In the genomic region with DNA sequence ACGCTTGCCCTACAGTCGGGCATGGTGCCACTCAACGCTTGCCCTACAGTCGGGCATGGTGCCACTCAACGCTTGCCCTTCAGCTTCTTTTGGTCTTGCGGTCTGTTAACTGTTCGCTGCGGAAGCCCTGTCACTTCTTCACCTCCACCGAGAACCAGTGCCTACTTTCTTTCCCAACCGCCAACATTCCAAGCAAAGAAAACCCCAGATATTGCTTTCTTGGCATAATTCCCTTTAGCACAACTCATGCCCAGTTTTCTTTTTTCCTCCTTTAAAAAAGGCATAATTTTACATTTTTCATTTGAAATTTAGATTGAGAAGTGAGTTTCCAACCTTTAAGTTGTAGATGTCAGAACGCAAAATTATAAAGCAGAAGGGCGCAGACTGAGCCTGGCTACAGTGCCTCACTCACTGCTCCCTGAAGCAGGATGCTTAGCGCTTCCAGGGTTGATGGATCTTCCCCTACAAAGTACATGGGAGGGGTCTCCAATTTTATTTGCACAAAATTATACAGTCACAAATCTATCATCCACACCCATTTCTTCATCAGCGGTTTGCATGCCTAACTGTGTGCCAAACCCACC, we compare ENCODE assay signal across 23 mouse cellular contexts. TPM values are rescaled to one million over a fixed set of nuclear protein-coding genes. Genes with fewer than 3 reads are reported as not detected.
DNase-seq lines count a peak whose midpoint lies in the region; ATAC-seq and TF ChIP-seq lines count a peak whose summit lies in the region.
"Had no signal": no experiment of that assay in that cellular context is flagged by ENCODE, and none has a peak within 500 bp of the region (broad histone marks: within the 10 kb centered on the region; RNA-seq: fewer than 3 reads in every experiment).

No protein-coding gene starts in this region.

- no peak overlapping the region for H3K4me2 ChIP-seq in forebrain, embryonic 15.5 days (replicated peaks)
- no peak overlapping the region for H3K4me2 ChIP-seq in forebrain, embryonic 12.5 days
- H3K4me2 ChIP-seq in forebrain, embryonic 16.5 days (ENCODE audit: low read length), result no peak overlapping the region
- no peak overlapping the region for H3K4me2 ChIP-seq in forebrain, embryonic 11.5 days (ENCODE audit: low read depth, low read length, severe bottlenecking)
- H3K4me2 ChIP-seq in forebrain, postnatal 0 days (ENCODE audit: low read depth), result no peak overlapping the region

- 83% methylated on average over 14 of the region's 14 CpGs for WGBS in forebrain, embryonic 15.5 days
- WGBS in forebrain, embryonic 12.5 days, result 94% methylated on average over 14 of the region's 14 CpGs
- WGBS in forebrain, embryonic 16.5 days, result 84% methylated on average over 14 of the region's 14 CpGs
- 94% methylated on average over 14 of the region's 14 CpGs for WGBS in forebrain, embryonic 11.5 days
- WGBS in forebrain, postnatal 0 days, result 62% methylated on average over 14 of the region's 14 CpGs
- WGBS in forebrain, embryonic 10.5 days, result 96% methylated on average over 14 of the region's 14 CpGs

- H3K9me3 ChIP-seq in forebrain, embryonic 15.5 days, result no peaks in the 10 kb centered on the region
- no peaks in the 10 kb centered on the region for H3K9me3 ChIP-seq in forebrain, embryonic 12.5 days
- no peaks in the 10 kb centered on the region for H3K9me3 ChIP-seq in forebrain, embryonic 16.5 days (ENCODE audit: control insufficient read depth, low read length)
- H3K9me3 ChIP-seq in forebrain, embryonic 11.5 days (ENCODE audit: control insufficient read depth, low read length), result no peaks in the 10 kb centered on the region
- no peaks in the 10 kb centered on the region for H3K9me3 ChIP-seq in forebrain, postnatal 0 days (ENCODE audit: low read length)
- H3K9me3 ChIP-seq in forebrain, embryonic 10.5 days, result no peaks in the 10 kb centered on the region
- H3K9me3 ChIP-seq: G1E had no signal

- H3K27me3 ChIP-seq in forebrain, embryonic 15.5 days, result no peaks in the 10 kb centered on the region
- no peaks in the 10 kb centered on the region for H3K27me3 ChIP-seq in forebrain, embryonic 12.5 days
- no peaks in the 10 kb centered on the region for H3K27me3 ChIP-seq in forebrain, embryonic 16.5 days (replicated peaks; ENCODE audit: control insufficient read depth, insufficient read depth, low read length)
- no peaks in the 10 kb centered on the region for H3K27me3 ChIP-seq in forebrain, embryonic 11.5 days (ENCODE audit: control insufficient read depth, insufficient read depth, low read length)
- no peaks in the 10 kb centered on the region for H3K27me3 ChIP-seq in forebrain, postnatal 0 days (ENCODE audit: insufficient read depth, low read length)
- H3K27me3 ChIP-seq in forebrain, embryonic 10.5 days (ENCODE audit: poor library complexity, severe bottlenecking), result peaks cover 3% of the 10 kb centered on the region; the same call in 1 of the 2 replicates
- H3K27me3 ChIP-seq: CH12.LX, Patski had no signal

- no peak for ATAC-seq in forebrain, embryonic 15.5 days (replicated peaks)
- no peak for ATAC-seq in forebrain, embryonic 12.5 days (ENCODE audit: low FRiP score)
- peak; percentile 65 for ATAC-seq in forebrain, embryonic 16.5 days
- no peak for ATAC-seq in forebrain, embryonic 11.5 days (replicated peaks; ENCODE audit: low FRiP score)
- ATAC-seq in forebrain, postnatal 0 days, result peak; percentile 80
- peak; percentile 75 for ATAC-seq in frontal cortex, adult (ENCODE audit: low TSS enrichment)
- ATAC-seq: activated CD4-positive, CD25-positive, alpha-beta regulatory T cell, adult 4 months; CD4-positive, CD25-positive, alpha-beta regulatory T cell, adult 4 months; Patski had no signal

- no peak for DNase-seq in forebrain, embryonic 11.5 days (ENCODE audit: low spot score)
- peak; percentile 45 for DNase-seq in forebrain, postnatal 0 days
- no peak for DNase-seq in forebrain, embryonic 10.5 days (ENCODE audit: extremely low spot score, low spot score)
- DNase-seq in frontal cortex, postnatal 25 days (ENCODE audit: low spot score in 2 of 2), result no peak
- DNase-seq: adrenal gland, adult 2 months; adrenal gland, adult 8-10 months; adrenal gland, postnatal 10 days; adrenal gland, postnatal 14 days; adrenal gland, postnatal 25 days; adrenal gland, postnatal 36 days; B cell, adult 2 months; cerebellum, adult 11 months; cerebellum, adult 11-12 months had no signal

- no peak for TF ChIP-seq CTCF in forebrain, postnatal 0 days (IDR thresholded peaks at IDR 0.05; ENCODE audit: low read depth)

- peaks cover 7% of the 10 kb centered on the region; the same call in 1 of the 2 replicates for H3K4me1 ChIP-seq in forebrain, embryonic 15.5 days
- H3K4me1 ChIP-seq in forebrain, embryonic 12.5 days, result no peaks in the 10 kb centered on the region
- H3K4me1 ChIP-seq in forebrain, embryonic 16.5 days (replicated peaks; ENCODE audit: control insufficient read depth, insufficient read depth, low read length), result peaks cover 5% of the 10 kb centered on the region; the same call in 1 of the 2 replicates
- H3K4me1 ChIP-seq in forebrain, embryonic 11.5 days (replicated peaks; ENCODE audit: control insufficient read depth, insufficient read depth, low read length), result no peaks in the 10 kb centered on the region
- H3K4me1 ChIP-seq in forebrain, postnatal 0 days (ENCODE audit: insufficient read depth), result no peaks in the 10 kb centered on the region
- peaks cover 5% of the 10 kb centered on the region for H3K4me1 ChIP-seq in forebrain, embryonic 10.5 days

- no peaks in the 10 kb centered on the region for H3K36me3 ChIP-seq in forebrain, embryonic 15.5 days
- no peaks in the 10 kb centered on the region for H3K36me3 ChIP-seq in forebrain, embryonic 12.5 days (replicated peaks)
- H3K36me3 ChIP-seq in forebrain, embryonic 16.5 days (ENCODE audit: control insufficient read depth, insufficient read depth), result no peaks in the 10 kb centered on the region
- H3K36me3 ChIP-seq in forebrain, embryonic 11.5 days (ENCODE audit: control insufficient read depth, insufficient read depth, low read length), result no peaks in the 10 kb centered on the region
- H3K36me3 ChIP-seq in forebrain, postnatal 0 days (ENCODE audit: insufficient read depth), result no peaks in the 10 kb centered on the region
- H3K36me3 ChIP-seq in forebrain, embryonic 10.5 days (replicated peaks), result no peaks in the 10 kb centered on the region
- H3K36me3 ChIP-seq: G1E had no signal

- peak overlapping the region; percentile 62; the same call in 1 of the 2 replicates for H3K27ac ChIP-seq in forebrain, embryonic 15.5 days (replicated peaks)
- no peak overlapping the region for H3K27ac ChIP-seq in forebrain, embryonic 12.5 days
- H3K27ac ChIP-seq in forebrain, embryonic 16.5 days (ENCODE audit: low read length), result 0 out of 2 replicates have a peak overlapping the region, but pooled peaks have one; percentile 17
- no peak overlapping the region for H3K27ac ChIP-seq in forebrain, embryonic 11.5 days (ENCODE audit: low read depth, low read length)
- H3K27ac ChIP-seq in forebrain, postnatal 0 days (ENCODE audit: low read depth, low read length), result peak overlapping the region; percentile 35; the same call in 1 of the 2 replicates
- no peak overlapping the region for H3K27ac ChIP-seq in forebrain, embryonic 10.5 days

- H3K9ac ChIP-seq in forebrain, embryonic 15.5 days (replicated peaks), result no peak overlapping the region
- no peak overlapping the region for H3K9ac ChIP-seq in forebrain, embryonic 12.5 days
- H3K9ac ChIP-seq in forebrain, embryonic 16.5 days (replicated peaks; ENCODE audit: low read depth, low read length), result no peak overlapping the region
- H3K9ac ChIP-seq in forebrain, embryonic 11.5 days (ENCODE audit: low read length), result no peak overlapping the region
- H3K9ac ChIP-seq in forebrain, postnatal 0 days, result no peak overlapping the region

- H3K4me3 ChIP-seq in forebrain, embryonic 15.5 days, result no peak overlapping the region
- H3K4me3 ChIP-seq in forebrain, embryonic 12.5 days (replicated peaks), result no peak overlapping the region
- H3K4me3 ChIP-seq in forebrain, embryonic 16.5 days (replicated peaks; ENCODE audit: low read length), result no peak overlapping the region
- H3K4me3 ChIP-seq in forebrain, embryonic 11.5 days (ENCODE audit: low read depth, low read length), result no peak overlapping the region
- no peak overlapping the region for H3K4me3 ChIP-seq in forebrain, postnatal 0 days (ENCODE audit: low read depth, low read length)
- H3K4me3 ChIP-seq in forebrain, embryonic 10.5 days, result no peak overlapping the region

RNA-seq across cellular contexts. Expression of a gene that starts 18.8 kb away (rescaled TPM):
- polyA plus RNA-seq in forebrain, embryonic 15.5 days (2015; fragmentation: Nextera tagmentation; extraction: Ambion mirVana), result 75.6 and 79.3 TPM in 2 replicates
- 62.0 and 63.4 TPM in 2 replicates for polyA plus RNA-seq in forebrain, embryonic 12.5 days (2016; fragmentation: Nextera tagmentation; extraction: Ambion mirVana)
- 74.4 and 75.7 TPM in 2 replicates for polyA plus RNA-seq in forebrain, embryonic 16.5 days (2015; fragmentation: Nextera tagmentation; extraction: Ambion mirVana)
- polyA plus RNA-seq in forebrain, embryonic 11.5 days (2014; fragmentation: Nextera tagmentation; extraction: Ambion mirVana), result 42.7 and 44.6 TPM in 2 replicates
- 147 and 155 TPM in 2 replicates for total RNA-seq in forebrain, postnatal 0 days (2014; rRNA removed)
- polyA plus RNA-seq in forebrain, postnatal 0 days (2015; fragmentation: Nextera tagmentation; extraction: Ambion mirVana), result 75.1 and 85.8 TPM in 2 replicates
- 20.5 and 21.4 TPM in 2 replicates for polyA plus RNA-seq in forebrain, embryonic 10.5 days (2016; fragmentation: Nextera tagmentation; extraction: Ambion mirVana)
- total RNA-seq: MEL had no signal

Comparison
In these comparisons a context has a peak if more than half of its experiments do, and no peak if none do; other contexts are left out.
1. ATAC-seq: peak in forebrain, embryonic 16.5 days (single experiment), forebrain, postnatal 0 days (single experiment) and frontal cortex, adult (single experiment); none in forebrain, embryonic 15.5 days (single experiment), forebrain, embryonic 12.5 days (single experiment) and forebrain, embryonic 11.5 days (single experiment).
2. H3K27ac ChIP-seq: peak in forebrain, embryonic 15.5 days (single experiment), forebrain, embryonic 16.5 days (single experiment) and forebrain, postnatal 0 days (single experiment); none in forebrain, embryonic 12.5 days (single experiment), forebrain, embryonic 11.5 days (single experiment) and forebrain, embryonic 10.5 days (single experiment).